Mouse (Mus musculus) midbrain, embryonic 13.5 days (tissue): Measurements from ENCODE around the gene Krtap29-1. TPM values are rescaled to one million over a fixed set of nuclear protein-coding genes. Genes with fewer than 3 reads are reported as not detected.

Experiments
- ATAC-seq: fragments of 200-750 bp; cut with Nextera tagmentation; 2 replicates; pipeline ENCODE4 v1.8.0; 2017; ENCODE audit warnings: mild to moderate bottlenecking, moderate TSS enrichment, moderate library complexity
- H3K27ac ChIP-seq: fragments of 300-500 bp; sonication (generic); 2 replicates; pipeline ENCODE4 v1.5.1; 2015; ENCODE audit warnings: inconsistent platforms, mild to moderate bottlenecking, moderate library complexity
- H3K27me3 ChIP-seq: fragments of 300-500 bp; sonication (generic); 2 replicates; pipeline ENCODE4 v1.6.1; 2015; ENCODE audit warnings: mild to moderate bottlenecking, inconsistent platforms
- H3K36me3 ChIP-seq: fragments of 300-500 bp; sonication (generic); 2 replicates; pipeline ENCODE4 v1.6.1; 2015; ENCODE audit warnings: mild to moderate bottlenecking, inconsistent platforms
- H3K4me1 ChIP-seq: fragments of 300-500 bp; sonication (generic); replicated peaks from 2 replicates; pipeline ENCODE4 v1.6.1; 2015; ENCODE audit warnings: inconsistent platforms
- H3K4me2 ChIP-seq: fragments of 300-500 bp; sonication (generic); replicated peaks from 2 replicates; pipeline ENCODE4 v1.6.1; 2015; ENCODE audit warnings: moderate library complexity, mild to moderate bottlenecking, inconsistent platforms
- H3K4me3 ChIP-seq: fragments of 300-500 bp; sonication (generic); replicated peaks from 2 replicates; pipeline ENCODE4 v1.5.1; 2015; ENCODE audit warnings: mild to moderate bottlenecking, inconsistent platforms
- H3K9ac ChIP-seq: fragments of 300-500 bp; sonication (generic); replicated peaks from 2 replicates; pipeline ENCODE4 v1.6.1; 2015; ENCODE audit warnings: mild to moderate bottlenecking, inconsistent platforms
- H3K9me3 ChIP-seq: fragments of 300-500 bp; sonication (generic); 2 replicates; pipeline ENCODE4 v1.6.1; 2016; ENCODE audit warnings: mild to moderate bottlenecking, inconsistent platforms
- WGBS: fragments of 180-500 bp; shearing (Covaris S2); methylation state at CpG from one replicate; pipeline ENCODE4 v1.1.7; 2015; 5-methylcytosine and 5-hydroxymethylcytosine counted together
- polyA plus RNA-seq: library from polyadenylated mRNA; unstranded; fragments of >200 nt; fragmentation: Nextera tagmentation; extraction: Ambion mirVana; gene quantifications from 2 replicates; pipeline ENCODE4 v1.2.1, GENCODE M21; 2015

The Krtap29-1 gene
- polyA plus RNA-seq = not detected in 2 replicates

DNA sequence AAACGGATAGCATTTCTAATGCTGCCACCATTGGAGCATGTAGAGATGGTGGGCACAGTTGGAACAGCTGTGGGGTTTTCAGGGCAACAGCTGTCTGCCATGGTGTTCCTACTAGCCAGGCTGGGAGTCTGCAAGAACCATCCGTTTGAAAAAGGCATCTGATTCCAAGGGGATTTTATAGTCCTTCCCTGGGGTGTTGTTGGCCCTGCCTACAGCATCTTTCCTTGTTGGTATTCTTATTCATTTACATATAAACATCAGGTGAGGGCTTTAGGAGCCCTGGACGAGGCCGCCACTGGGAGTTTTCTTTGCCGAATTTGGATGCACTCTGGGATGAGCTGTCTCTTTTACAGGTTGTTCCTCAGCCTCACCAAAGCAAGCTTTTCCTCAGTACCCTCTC, at the start of gene Krtap29-1:
Krtap29-1 (minus strand) TSS at position 101 of the 400 bp plus-strand sequence.
- Histone ChIP-seq H3K9ac (no peak within 1 kb of the TSS), H3K9me3 (no peaks in the 10 kb centered on the region), H3K27me3 (no peaks in the 10 kb centered on the region), H3K4me3 (no peak within 1 kb of the TSS), H3K4me1 (no peaks in the 10 kb centered on the region), H3K36me3 (no peaks in the 10 kb centered on the region), H3K27ac (no peak within 1 kb of the TSS), H3K4me2 (no peak within 1 kb of the TSS)
- WGBS = 78% methylated on average over 5 of the region's 5 CpGs
- no peak for ATAC-seq

- Histone ChIP-seq H3K9me3 (no peaks in the 10 kb centered on the region), H3K4me1 (0 out of 2 replicates have a peak, but pooled peaks cover 3% of the 10 kb centered on the region), H3K27ac (no peak overlapping the region), H3K27me3 (no peaks in the 10 kb centered on the region), H3K9ac (no peak overlapping the region), H3K36me3 (no peaks in the 10 kb centered on the region), H3K4me3 (no peak overlapping the region), H3K4me2 (no peak overlapping the region)
- ATAC-seq = no peak
- WGBS = 82% methylated on average over 5 of the region's 5 CpGs
These were observed 42.6 kb upstream of the Krtap29-1 start for GRCm38 (mm10) chr11:100021438-100021837.

- Histone ChIP-seq H3K36me3 (no peaks in the 10 kb centered on the region), H3K27me3 (no peaks in the 10 kb centered on the region), H3K4me2 (no peak overlapping the region), H3K27ac (no peak overlapping the region), H3K4me3 (no peak overlapping the region), H3K4me1 (no peaks in the 10 kb centered on the region), H3K9ac (no peak overlapping the region), H3K9me3 (no peaks in the 10 kb centered on the region)
- ATAC-seq = no peak
- 100% methylated on average over 1 of the region's 1 CpGs for WGBS
These were observed 40.6 kb upstream of the Krtap29-1 start for GRCm38 (mm10) chr11:100019466-100019865.

GRCm38 (mm10) chr11:100016112-100016511, 37.3 kb upstream of the Krtap29-1 start, which contains the start of gene Krt33a:
Krt33a (minus strand) TSS chr11:100016212.
- no peaks in the 10 kb centered on the region for H3K27me3 ChIP-seq
- H3K4me3 ChIP-seq = no peak within 1 kb of the TSS
- no peak within 1 kb of the TSS for H3K9ac ChIP-seq
- no peaks in the 10 kb centered on the region for H3K9me3 ChIP-seq
- no peaks in the 10 kb centered on the region for H3K4me1 ChIP-seq
- no peak within 1 kb of the TSS for H3K27ac ChIP-seq
- ATAC-seq = no peak
- H3K36me3 ChIP-seq = no peaks in the 10 kb centered on the region
- 87% methylated on average over 4 of the region's 4 CpGs for WGBS
- H3K4me2 ChIP-seq = no peak within 1 kb of the TSS

DNA sequence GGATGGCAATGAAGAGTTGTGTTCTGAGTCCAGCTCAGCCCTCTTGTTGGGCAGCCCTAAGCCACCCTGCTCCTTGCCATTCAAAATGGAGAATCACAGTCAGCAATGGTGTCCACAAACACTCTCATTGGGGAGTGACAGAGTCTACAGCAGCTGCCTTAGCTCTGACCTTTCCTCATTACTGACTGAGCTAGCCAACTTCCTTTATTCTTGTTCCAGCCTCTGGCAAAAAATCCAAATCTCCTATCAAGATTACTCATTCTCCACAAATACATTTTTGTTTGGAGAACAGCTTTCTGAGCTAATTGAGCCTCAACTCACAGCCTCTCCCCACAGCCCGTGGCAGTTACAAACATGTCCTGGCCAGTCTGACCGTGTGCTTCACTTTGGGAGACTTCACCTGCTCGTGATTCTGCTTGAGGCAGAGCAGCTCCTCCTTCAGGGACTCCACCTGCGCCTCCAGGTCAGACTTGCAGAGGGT, 34.9 kb upstream of the Krtap29-1 start:
- Histone ChIP-seq H3K9me3 (no peaks in the 10 kb centered on the region), H3K4me1 (no peaks in the 10 kb centered on the region), H3K4me2 (no peak overlapping the region), H3K9ac (no peak overlapping the region), H3K36me3 (no peaks in the 10 kb centered on the region), H3K27me3 (no peaks in the 10 kb centered on the region), H3K4me3 (no peak overlapping the region), H3K27ac (no peak overlapping the region)
- 81% methylated on average over 4 of the region's 4 CpGs for WGBS
- ATAC-seq = no peak

DNA sequence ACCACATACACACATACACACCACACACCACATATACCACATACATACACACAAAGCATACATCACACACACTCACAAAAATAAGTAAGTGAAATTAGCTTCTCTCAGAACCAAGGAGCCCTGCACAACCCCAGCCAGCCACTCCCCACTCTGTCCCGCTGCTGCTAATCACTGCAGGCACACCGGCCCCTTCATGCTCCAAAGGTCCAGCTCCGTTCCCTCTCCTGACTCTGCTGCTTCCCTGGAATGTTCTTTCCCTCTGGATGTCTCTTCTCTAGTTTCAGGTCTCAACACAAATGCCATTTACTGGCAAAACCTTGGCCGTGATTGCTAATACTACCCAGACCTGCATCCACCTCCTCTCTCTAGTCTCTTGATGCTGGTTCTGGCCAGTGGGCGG, 31.8 kb upstream of the Krtap29-1 start:
- H3K9me3 ChIP-seq = no peaks in the 10 kb centered on the region
- no peak overlapping the region for H3K4me3 ChIP-seq
- no peak for ATAC-seq
- WGBS = 85% methylated on average over 5 of the region's 5 CpGs
- no peak overlapping the region for H3K27ac ChIP-seq
- H3K4me1 ChIP-seq = no peaks in the 10 kb centered on the region
- no peak overlapping the region for H3K9ac ChIP-seq
- H3K27me3 ChIP-seq = no peaks in the 10 kb centered on the region
- H3K4me2 ChIP-seq = no peak overlapping the region
- no peaks in the 10 kb centered on the region for H3K36me3 ChIP-seq

GRCm38 (mm10) chr11:100008336-100008735, 29.5 kb upstream of the Krtap29-1 start:
- no peak overlapping the region for H3K4me3 ChIP-seq
- H3K9me3 ChIP-seq = no peaks in the 10 kb centered on the region
- no peaks in the 10 kb centered on the region for H3K27me3 ChIP-seq
- H3K27ac ChIP-seq = no peak overlapping the region
- ATAC-seq = no peak
- no peaks in the 10 kb centered on the region for H3K4me1 ChIP-seq
- no peak overlapping the region for H3K9ac ChIP-seq
- no peak overlapping the region for H3K4me2 ChIP-seq
- 84% methylated on average over 5 of the region's 5 CpGs for WGBS
- no peaks in the 10 kb centered on the region for H3K36me3 ChIP-seq

DNA sequence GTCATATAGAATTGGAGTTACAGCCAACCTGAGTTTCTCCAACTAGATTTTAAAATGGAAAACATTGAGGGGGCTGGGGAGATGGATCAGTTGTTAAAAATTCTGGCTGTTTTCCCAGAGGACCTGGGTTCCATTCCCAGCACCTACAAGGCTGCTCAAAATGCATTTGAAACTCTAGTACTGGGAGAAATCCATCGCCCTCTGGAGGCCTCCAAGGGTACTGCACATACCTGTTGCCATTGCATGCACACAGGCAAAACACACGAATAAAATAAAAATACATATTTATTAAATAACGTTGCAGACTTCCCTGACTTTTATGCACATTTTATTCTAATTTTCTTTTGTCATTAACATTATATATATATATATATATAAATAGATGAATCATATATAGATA, 27.8 kb upstream of the Krtap29-1 start:
- no peak for ATAC-seq
- no peak overlapping the region for H3K4me2 ChIP-seq
- no peaks in the 10 kb centered on the region for H3K4me1 ChIP-seq

DNA sequence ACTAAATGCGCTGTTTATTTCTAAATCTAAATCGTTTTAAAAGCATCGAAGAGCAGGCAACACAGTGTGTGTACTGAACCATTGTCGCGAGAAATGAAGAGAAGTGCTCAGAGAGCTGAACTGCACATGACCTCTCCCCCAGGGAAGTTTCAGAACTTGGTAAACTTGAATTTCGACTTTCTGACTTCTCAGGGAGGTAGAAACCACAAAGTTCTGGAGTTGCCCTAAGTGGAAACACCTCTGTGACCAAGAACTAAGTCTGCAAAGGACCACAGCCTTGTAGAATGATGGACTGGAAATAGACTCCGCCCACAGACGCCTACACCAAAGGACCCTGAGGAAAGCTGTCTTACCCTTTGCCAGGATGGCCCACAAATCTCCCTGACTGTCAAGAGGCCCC, 27.1 kb upstream of the Krtap29-1 start:
- Histone ChIP-seq H3K4me2 (no peak overlapping the region), H3K9me3 (no peaks in the 10 kb centered on the region), H3K27me3 (no peaks in the 10 kb centered on the region), H3K36me3 (no peaks in the 10 kb centered on the region), H3K27ac (no peak overlapping the region), H3K4me3 (no peak overlapping the region), H3K9ac (no peak overlapping the region), H3K4me1 (no peaks in the 10 kb centered on the region)
- 92% methylated on average over 8 of the region's 8 CpGs for WGBS
- no peak for ATAC-seq

More for the DNA sequence above, 27.8 kb upstream of the Krtap29-1 start:
- H3K27ac ChIP-seq = no peak overlapping the region
- H3K9me3 ChIP-seq = no peaks in the 10 kb centered on the region
- no peaks in the 10 kb centered on the region for H3K36me3 ChIP-seq
- WGBS = 53% methylated on average over 3 of the region's 3 CpGs
- H3K9ac ChIP-seq = no peak overlapping the region
- no peak overlapping the region for H3K4me3 ChIP-seq
- H3K27me3 ChIP-seq = no peaks in the 10 kb centered on the region

- H3K4me1 ChIP-seq = no peaks in the 10 kb centered on the region
- H3K27ac ChIP-seq = no peak overlapping the region
- 30% methylated on average over 6 of the region's 6 CpGs for WGBS
- H3K4me2 ChIP-seq = no peak overlapping the region
- no peaks in the 10 kb centered on the region for H3K9me3 ChIP-seq
- no peaks in the 10 kb centered on the region for H3K36me3 ChIP-seq
- H3K4me3 ChIP-seq = no peak overlapping the region
- H3K9ac ChIP-seq = no peak overlapping the region
- H3K27me3 ChIP-seq = no peaks in the 10 kb centered on the region
- ATAC-seq = no peak
These were observed 26.0 kb upstream of the Krtap29-1 start for GRCm38 (mm10) chr11:100004846-100005245.

DNA sequence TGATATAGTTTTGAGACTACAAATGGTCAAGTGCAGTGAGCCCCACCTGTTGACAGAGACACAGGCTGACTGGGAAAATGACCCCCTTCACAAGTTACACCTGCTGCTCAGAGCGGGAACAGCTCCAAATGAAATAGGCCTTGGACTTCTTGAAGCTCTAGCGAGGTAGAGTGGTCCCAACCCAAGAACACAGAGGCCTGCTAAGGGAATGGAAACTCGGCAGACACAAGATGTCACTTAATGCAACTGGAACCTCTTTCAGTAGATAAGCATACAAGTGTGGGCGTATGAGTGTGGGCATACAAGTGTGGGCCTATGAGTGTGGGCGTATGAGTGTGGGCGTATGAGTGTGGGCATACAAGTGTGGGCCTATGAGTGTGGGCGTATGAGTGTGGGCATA, 20.2 kb upstream of the Krtap29-1 start:
- H3K36me3 ChIP-seq = no peaks in the 10 kb centered on the region
- H3K9ac ChIP-seq = no peak overlapping the region
- no peak overlapping the region for H3K27ac ChIP-seq
- no peak overlapping the region for H3K4me3 ChIP-seq
- no peaks in the 10 kb centered on the region for H3K27me3 ChIP-seq
- no peaks in the 10 kb centered on the region for H3K4me1 ChIP-seq
- ATAC-seq = no peak
- WGBS = 91% methylated on average over 7 of the region's 7 CpGs
- H3K4me2 ChIP-seq = no peak overlapping the region
- H3K9me3 ChIP-seq = no peaks in the 10 kb centered on the region

GRCm38 (mm10) chr11:99994384-99994661, 15.5 kb upstream of the Krtap29-1 start:
- H3K27me3 ChIP-seq = no peaks in the 10 kb centered on the region
- no peak overlapping the region for H3K4me2 ChIP-seq
- H3K36me3 ChIP-seq = no peaks in the 10 kb centered on the region
- no peak overlapping the region for H3K4me3 ChIP-seq
- 78% methylated on average over 4 of the region's 4 CpGs for WGBS
- H3K9ac ChIP-seq = no peak overlapping the region
- 0 out of 2 replicates have a peak, but pooled peaks cover 3% of the 10 kb centered on the region for H3K4me1 ChIP-seq
- H3K27ac ChIP-seq = no peak overlapping the region
- no peaks in the 10 kb centered on the region for H3K9me3 ChIP-seq
- ATAC-seq = no peak

GRCm38 (mm10) chr11:99993620-99994383, 14.9 kb upstream of the Krtap29-1 start, which contains the start of gene Krtap17-1:
Krtap17-1 (minus strand) TSS chr11:99993994.
- no peak within 1 kb of the TSS for H3K27ac ChIP-seq
- peak within 1 kb of the TSS; percentile 28 for H3K4me3 ChIP-seq
- no peaks in the 10 kb centered on the region for H3K27me3 ChIP-seq
- H3K4me2 ChIP-seq = peak within 1 kb of the TSS; percentile 44
- H3K9ac ChIP-seq = 0 out of 2 replicates have a peak within 1 kb of the TSS, but pooled peaks have one; percentile 46
- H3K9me3 ChIP-seq = no peaks in the 10 kb centered on the region
- 30% methylated on average over 26 of the region's 26 CpGs for WGBS
- no peak for ATAC-seq
- no peaks in the 10 kb centered on the region for H3K36me3 ChIP-seq
- 0 out of 2 replicates have a peak, but pooled peaks cover 3% of the 10 kb centered on the region for H3K4me1 ChIP-seq
